Mouse (Mus musculus) ES-Bruce4 (cell line): ENCODE data around the gene Gm49027.

Source experiments
- EP300 ChIP-seq: IDR thresholded peaks from 2 replicates; pipeline ENCODE4 v1.6.1; 2011; ENCODE audit warnings: low read depth, low read length; ENCODE audit not compliant: insufficient read depth
- POLR2A ChIP-seq: IDR thresholded peaks from one replicate; pipeline ENCODE4 v1.8.1; 2011; ENCODE audit warnings: low read length; ENCODE audit not compliant: insufficient read depth

DNA sequence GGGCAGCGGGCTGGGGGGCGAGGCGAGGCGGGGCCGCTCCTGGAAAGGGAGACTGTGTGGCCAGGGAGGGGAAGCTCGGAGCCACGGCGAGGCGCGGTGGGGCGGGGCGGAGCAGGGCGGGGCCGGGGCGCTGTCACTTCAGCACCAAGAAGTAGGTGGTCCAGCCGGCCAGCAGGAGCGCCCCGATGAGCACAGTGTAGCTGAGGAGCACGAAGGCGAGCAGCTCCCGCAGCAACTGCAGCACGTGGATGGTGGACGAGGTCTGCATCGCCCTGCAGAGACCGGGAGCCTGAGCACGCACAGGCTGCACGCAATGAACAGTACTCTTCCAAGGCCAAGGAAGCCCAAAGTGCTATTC lies 916 bp downstream of the Gm49027 start:
- TF ChIP-seq POLR2A, result no peak
- no peak for TF ChIP-seq EP300
